Mouse (Mus musculus) gastrocnemius, adult 2 months (tissue): ENCODE results near the gene Maml3. TPM values are rescaled to one million over a fixed set of nuclear protein-coding genes. Genes with fewer than 3 reads are reported as not detected.

Experiments
- DNase-seq: peaks from one replicate; pipeline ENCODE4 v3.0.0; 2022
- H3K27ac ChIP-seq: fragments of 200-600 bp; 2 replicates; pipeline ENCODE4 v1.8.1; 2022; ENCODE audit warnings: mild to moderate bottlenecking
- H3K4me3 ChIP-seq: fragments of 200-600 bp; 2 replicates; pipeline ENCODE4 v1.8.1; 2022; ENCODE audit warnings: mild to moderate bottlenecking, moderate library complexity
- CTCF ChIP-seq: fragments of 200-600 bp; IDR thresholded peaks from 2 replicates; pipeline ENCODE4 v1.8.1; 2022; ENCODE audit warnings: antibody characterized with exemption, mild to moderate bottlenecking, moderate library complexity
- intact Hi-C: fragments of 180-260 bp; cut with DNase I; formaldehyde crosslinking; loops from one replicate; pipeline ENCODE4 v1.15.1; 2025
- total RNA-seq, 2 experiments: library from RNA; stranded (reverse); gene quantifications; 2 replicates each; pipeline ENCODE4 v1.2.3; 2021

Gene Maml3
- total RNA-seq, 2 experiments from 2014 or later: 2.0 to 2.5 TPM

DNA sequence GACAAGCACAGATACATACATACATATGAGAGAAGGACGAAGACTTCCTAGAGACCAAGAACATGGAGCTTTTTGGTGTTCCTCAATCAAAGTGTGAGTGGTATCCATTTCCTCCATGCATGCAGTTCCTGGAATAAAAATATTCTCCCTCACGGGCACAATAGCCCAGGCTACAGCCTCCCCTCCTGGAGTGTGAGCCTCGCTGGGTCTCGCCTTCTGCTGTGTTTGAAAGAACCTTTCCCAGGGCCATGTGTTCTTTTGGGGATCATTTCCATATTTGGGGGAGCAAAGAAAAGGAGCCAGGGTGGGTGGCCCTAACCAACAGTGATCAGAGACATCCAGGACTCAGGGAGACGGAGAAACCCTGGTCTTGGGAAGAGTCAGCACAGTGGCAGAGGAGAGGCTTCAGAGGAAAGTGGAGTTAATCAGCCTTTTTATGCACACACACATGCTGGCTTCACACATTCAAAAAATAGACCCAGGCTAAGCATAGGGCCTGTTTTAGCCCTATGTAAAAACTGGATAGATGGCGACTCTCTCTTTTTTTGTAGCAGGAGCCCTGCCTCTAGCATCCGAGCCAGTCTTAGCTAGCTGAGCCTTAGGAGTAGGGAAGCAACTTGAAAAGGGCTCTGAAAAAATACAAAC is 17.1 kb downstream of the Maml3 start:
- intact Hi-C loops: no loop called here
- no peak for DNase-seq
- TF ChIP-seq CTCF: no peak
- peak overlapping the region; percentile 67 for H3K4me3 ChIP-seq
- H3K27ac ChIP-seq: peak overlapping the region; percentile 83

DNA sequence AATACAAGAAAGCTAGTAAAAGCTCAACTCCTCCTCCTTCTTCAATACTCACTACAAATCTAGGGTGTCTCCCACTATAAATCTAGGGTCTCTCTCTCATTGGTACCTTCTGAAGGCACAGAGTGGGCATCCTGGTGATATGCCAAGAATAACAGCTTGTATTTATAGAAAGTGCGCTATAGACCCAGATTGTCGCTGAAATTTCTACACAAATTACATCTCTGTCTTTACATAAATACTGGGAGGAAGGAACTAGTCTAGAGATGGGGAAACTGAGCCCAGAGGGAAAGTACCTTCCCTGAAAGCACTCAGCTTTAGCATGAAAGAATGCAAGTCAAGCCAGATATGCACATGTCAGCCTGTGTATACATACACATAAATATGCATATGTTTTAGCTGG is 26.1 kb downstream of the Maml3 start:
- Histone ChIP-seq H3K27ac (no peak overlapping the region), H3K4me3 (no peak overlapping the region)
- DNase-seq: no peak
- intact Hi-C loops: no loop called here
- no peak for TF ChIP-seq CTCF

DNA sequence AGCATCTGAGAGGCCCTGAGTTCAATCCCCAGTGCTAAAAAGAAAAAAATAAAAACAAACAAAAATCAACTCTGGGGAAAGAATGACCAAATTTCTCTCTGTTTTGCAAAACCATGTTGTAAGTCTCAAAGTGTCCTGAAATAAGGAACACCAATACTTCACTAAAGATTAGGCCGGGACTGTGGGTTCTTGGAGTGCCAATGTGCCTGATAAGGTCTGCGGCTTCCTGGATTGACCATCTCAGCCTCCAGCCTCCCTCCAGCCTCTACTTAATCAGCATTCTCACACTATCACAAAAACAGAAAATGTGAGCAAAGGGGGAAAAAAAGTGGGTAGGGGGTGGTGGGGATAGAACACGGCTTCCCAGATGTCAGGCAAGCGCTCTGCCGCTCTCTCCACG is 30.9 kb downstream of the Maml3 start:
- TF ChIP-seq CTCF: no peak
- no peak for DNase-seq
- intact Hi-C loops: no loop called here
- no peak overlapping the region for H3K27ac ChIP-seq
- H3K4me3 ChIP-seq: no peak overlapping the region

DNA sequence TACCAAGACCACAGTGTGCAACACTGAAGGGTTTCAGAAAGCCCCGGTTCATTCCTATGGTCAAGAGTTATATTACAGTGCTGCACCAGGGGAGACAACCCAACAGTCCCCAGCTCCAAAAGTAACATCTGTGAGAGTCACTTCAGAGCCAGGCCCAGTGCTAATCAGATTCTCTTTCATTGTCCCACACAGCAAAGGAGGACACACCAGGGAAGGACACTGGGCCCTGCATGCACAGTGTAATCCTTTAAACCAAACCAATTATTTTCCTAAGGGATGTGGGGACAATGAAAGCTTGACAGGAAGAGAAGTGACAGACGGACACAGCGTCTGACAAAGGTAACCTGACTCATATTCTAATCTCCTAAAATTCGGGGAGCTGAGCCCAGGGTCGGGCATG is 32.9 kb downstream of the Maml3 start:
- Histone ChIP-seq H3K4me3 (no peak overlapping the region), H3K27ac (0 out of 2 replicates have a peak overlapping the region, but pooled peaks have one; percentile 24)
- DNase-seq: no peak
- no peak for TF ChIP-seq CTCF
- intact Hi-C loops: no loop called here

DNA sequence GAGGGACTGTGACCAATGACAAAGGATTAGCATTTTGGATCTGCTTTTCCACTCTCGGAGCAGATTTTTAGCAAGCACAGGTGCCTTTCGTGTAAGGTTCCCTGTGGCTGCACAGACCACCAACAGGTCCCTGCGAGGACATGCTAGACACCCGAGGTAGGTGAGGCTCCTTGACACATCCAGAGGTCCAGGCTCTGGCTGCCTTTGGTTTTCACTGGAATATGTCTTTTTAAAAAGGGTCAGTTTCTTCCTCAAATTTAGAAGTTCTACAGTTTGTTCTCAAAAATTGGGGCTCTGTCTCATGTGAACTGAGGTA is 34.8 kb downstream of the Maml3 start:
- H3K4me3 ChIP-seq: peak overlapping the region; percentile 75
- peak overlapping the region; percentile 64 for H3K27ac ChIP-seq
- intact Hi-C loops: no loop called here
- no peak for TF ChIP-seq CTCF
- no peak for DNase-seq

DNA sequence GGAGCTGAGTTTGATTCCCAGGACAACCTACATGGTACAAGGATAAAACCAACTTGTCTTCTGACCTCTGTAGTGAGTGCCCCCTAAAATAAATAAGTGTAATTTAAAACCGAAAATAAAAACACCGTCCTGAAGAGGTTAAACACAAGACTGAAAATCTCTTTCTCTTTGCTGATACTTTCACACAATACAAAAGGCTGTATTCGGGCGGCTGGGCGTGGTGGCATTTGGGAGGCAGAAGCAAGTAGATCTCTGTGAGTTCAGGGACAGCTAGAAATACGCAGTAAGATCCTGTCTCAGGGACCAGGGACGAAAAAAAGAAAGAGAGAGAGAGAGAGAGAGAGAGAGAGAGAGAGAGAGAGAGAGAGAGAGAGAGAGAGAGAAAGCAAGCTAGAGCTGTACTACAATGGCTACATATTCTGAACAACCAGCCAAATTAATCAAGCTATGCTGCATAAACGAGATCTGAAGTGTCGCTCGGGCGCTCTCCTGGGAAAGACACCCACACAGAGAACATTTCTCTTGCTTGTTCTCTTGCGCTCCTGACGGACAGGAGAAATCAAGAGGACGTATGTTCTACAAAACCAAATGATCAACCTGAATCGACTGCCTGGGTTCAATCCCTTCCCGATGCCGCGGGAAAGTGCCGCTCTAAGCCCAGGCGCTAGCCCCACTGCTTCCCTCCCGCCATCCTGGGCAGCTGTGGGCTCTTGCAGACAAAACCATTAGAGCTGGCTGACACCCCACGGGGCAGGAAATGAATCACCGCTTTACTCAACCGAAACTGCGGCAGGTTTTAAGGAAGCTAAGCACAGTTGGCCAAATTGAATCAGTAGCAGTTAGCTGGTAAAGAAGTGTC is 35.3 kb downstream of the Maml3 start:
- intact Hi-C loops: no loop called here

DNA sequence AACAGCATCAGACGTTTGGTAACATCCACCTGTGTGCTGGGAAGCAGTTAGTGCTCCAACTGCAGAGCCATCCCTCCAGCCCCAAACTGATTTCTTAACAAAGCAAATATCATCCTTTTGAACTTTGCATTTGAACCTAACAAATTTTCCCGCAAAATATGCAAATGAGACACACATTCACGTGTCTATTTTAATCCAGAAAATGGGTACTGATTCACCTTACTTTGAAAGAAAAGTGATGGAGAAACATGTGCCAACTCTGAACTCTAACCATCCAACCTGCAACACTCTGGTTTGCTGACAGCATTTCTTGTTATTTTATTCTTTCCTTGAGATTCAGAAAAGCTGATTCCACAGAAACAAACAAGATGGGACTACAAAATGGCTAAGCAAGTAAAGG is 36.0 kb downstream of the Maml3 start:
- Histone ChIP-seq H3K27ac (no peak overlapping the region), H3K4me3 (peak overlapping the region; percentile 75; the same call in 1 of the 2 replicates)
- TF ChIP-seq CTCF: no peak
- no peak for DNase-seq
- intact Hi-C loops: no loop called here

More for the DNA sequence above, 35.3 kb downstream of the Maml3 start:
- Histone ChIP-seq H3K4me3 (peak overlapping the region; percentile 75), H3K27ac (peak overlapping the region; percentile 64)
- no peak for TF ChIP-seq CTCF
- DNase-seq: peak; percentile 70

DNA sequence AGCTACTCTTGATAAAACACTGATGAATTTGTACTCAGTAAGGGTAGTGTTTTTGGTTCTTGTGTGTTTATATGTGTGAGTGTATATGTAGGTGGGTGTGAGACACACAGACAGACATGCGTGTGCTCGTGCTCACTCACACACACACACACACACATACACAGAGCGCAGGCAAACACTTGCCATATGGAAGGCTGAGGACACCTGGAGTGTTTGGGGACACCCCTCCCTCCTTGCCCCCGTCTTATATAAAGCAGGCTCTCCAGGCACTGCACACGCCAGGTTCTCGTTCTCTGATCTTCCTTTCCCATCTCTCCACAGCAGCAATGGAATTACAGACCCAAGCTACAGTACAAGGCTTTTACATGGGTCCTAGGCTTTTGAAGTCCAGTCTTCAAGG is 37.7 kb downstream of the Maml3 start:
- Histone ChIP-seq H3K27ac (no peak overlapping the region), H3K4me3 (no peak overlapping the region)
- TF ChIP-seq CTCF: no peak
- no peak for DNase-seq
- intact Hi-C loops: no loop called here

DNA sequence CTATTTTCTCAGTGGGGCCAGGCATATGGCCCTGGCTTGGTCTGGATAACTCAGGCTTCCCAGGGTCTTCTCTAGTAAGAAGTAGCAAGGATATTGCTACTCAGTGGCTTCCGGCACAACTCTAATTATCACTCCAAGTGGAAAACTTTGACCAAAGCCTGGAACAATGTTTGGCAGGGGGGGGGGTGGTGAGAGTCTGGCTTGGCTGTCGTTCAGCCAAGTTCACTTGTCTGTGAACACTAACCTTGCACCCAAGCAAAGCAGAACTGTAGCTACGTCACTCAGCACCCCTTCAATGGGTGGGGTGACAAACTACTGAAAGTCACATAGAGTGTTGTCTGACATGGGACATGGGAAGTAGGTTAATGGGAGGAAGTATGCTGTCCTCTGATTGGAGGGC is 38.7 kb downstream of the Maml3 start:
- intact Hi-C loops: no loop called here
- H3K4me3 ChIP-seq: no peak overlapping the region
- no peak for TF ChIP-seq CTCF
- H3K27ac ChIP-seq: no peak overlapping the region
- no peak for DNase-seq

DNA sequence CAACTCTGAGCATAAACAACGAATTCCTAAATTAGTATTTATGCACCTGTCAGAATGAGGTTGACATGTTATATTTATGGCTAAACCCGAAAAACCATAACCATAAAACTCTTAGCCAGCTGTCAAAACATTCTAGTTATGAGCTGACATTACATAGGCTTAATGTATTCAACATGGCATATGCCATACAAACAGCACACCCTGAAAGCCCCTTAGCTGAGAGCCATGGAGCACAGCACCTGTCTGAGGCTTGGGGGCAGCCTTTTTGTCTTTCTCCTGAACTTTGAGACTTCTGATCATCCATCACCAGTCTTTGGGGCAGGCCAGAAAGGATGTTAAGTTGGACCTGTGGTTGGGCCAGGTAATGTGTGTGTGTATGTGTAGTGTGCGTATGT is 41.6 kb downstream of the Maml3 start:
- DNase-seq: no peak
- TF ChIP-seq CTCF: no peak
- Histone ChIP-seq H3K4me3 (no peak overlapping the region), H3K27ac (no peak overlapping the region)
- intact Hi-C loops: no loop called here

DNA sequence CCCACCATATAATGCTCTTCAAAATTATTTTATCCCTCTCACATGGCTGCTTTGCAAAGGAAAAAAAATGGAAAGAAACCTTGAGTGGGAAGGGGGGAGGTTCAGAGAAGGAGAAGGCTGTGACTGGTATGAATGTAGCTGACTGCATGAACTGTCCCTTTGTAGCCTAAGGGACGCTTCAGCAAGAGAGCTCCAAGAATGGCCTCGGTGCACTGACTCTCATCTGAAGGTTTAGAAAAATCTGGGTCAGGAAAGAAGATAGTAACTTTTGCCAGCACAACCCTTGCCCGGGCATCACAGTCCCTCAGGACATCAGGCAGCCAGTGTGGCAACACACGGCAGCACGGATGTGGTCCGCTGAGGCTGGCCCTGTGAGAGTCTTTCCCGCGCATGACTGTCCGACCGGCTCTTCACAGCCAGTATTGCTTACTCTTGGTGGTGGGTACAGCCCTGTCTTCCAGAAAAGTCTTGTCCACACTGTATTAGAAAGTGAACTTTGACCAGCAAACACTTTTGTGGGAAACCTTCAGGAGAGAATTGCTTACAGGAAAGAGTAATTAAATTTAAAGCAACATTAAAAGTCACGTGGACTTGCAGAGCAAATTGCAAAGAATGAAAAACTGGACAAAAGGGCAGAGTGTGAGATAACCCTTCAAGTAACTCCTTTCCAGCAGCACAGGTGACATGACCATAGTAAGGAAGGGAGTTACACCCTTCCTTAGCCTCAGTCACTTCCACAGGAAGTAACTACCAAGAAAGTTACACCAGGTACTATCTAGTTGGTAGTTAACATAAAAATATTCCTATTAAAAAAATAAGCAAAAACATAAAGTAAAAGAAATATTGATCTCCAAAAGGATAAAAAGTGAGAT is 42.3 kb downstream of the Maml3 start:
- intact Hi-C loops: no loop called here
- no peak for TF ChIP-seq CTCF
- no peak for DNase-seq
- Histone ChIP-seq H3K4me3 (no peak overlapping the region), H3K27ac (no peak overlapping the region)

DNA sequence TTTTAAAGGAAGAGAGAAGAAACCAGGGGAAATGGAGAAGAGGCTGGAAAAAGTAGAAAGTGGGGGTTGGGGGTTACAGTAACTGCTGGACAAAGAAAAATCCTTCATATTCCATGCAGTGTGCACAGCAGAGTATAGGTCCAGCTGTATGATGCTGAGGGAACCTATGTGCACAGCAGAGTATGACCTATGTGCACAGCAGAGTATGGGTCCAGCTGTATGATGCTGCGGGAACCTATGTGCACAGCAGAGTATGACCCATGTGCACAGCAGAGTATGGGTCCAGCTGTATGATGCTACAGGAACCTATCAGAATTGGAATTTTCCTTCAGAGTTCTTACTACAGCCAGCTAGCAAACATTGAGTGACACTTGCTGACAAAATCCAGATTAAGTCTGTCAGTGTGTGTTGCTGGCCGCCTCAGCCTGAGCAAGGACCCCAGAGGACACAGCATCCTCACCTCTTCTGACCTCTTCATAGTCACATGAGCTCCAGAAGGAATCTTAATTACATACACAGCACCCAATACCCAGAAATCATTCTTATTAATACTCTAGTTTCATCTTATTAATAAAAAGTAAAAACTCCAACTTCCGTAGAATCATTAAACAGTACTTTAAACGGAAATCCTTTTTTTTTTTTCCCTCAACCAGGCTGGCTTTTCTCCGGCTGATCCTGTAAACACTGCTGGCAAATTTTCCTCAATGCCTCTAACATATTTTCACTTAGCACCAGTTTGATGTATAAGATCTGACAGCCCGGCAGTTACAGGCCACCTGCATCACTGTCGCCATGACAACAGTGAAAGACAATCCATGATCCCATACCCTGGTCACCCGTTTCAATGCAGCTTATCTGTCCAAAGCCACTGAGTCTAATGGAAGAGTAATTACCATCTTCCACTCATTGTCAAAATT is 43.1 kb downstream of the Maml3 start:
- intact Hi-C loops: no loop called here
- no peak for DNase-seq
- 0 out of 2 replicates have a peak overlapping the region, but pooled peaks have one; percentile 2 for H3K27ac ChIP-seq
- H3K4me3 ChIP-seq: no peak overlapping the region
- no peak for TF ChIP-seq CTCF
